Mouse (Mus musculus) myocyte (in vitro differentiated cells): ENCODE measurements around the gene Fbxo30.

Source experiments
- CEBPB ChIP-seq: IDR thresholded peaks from 2 replicates; pipeline ENCODE4 v1.6.1; 2011; ENCODE audit warnings: mild to moderate bottlenecking, moderate library complexity; ENCODE audit not compliant: poor library complexity, insufficient read depth, severe bottlenecking
- E2F4 ChIP-seq: IDR thresholded peaks from one replicate; pipeline ENCODE4 v1.6.1; 2011; ENCODE audit warnings: mild to moderate bottlenecking, control low read depth, moderate library complexity; ENCODE audit not compliant: insufficient read depth
- MYOD1 ChIP-seq, 3 experiments: IDR thresholded peaks; one replicate each; pipeline ENCODE4 v1.6.1; 2011; ENCODE audit warnings: control low read depth in 2 of 3, low read depth in 2 of 3, mild to moderate bottlenecking in 2 of 3, moderate library complexity in 1 of 3; ENCODE audit not compliant: insufficient read length in 2 of 3, control insufficient read depth in 1 of 3
- POLR2A ChIP-seq: IDR thresholded peaks from one replicate; pipeline ENCODE4 v1.6.1; 2011; ENCODE audit warnings: low read depth, mild to moderate bottlenecking, control low read depth, moderate library complexity; ENCODE audit not compliant: insufficient read length
- POLR2AphosphoS2 ChIP-seq: IDR thresholded peaks from one replicate; pipeline ENCODE4 v1.6.1; 2011; ENCODE audit warnings: low read depth, control low read depth; ENCODE audit not compliant: insufficient read length
- REST ChIP-seq: IDR thresholded peaks from one replicate; pipeline ENCODE4 v1.6.1; 2011; ENCODE audit warnings: mild to moderate bottlenecking, control low read depth, moderate library complexity; ENCODE audit not compliant: insufficient read depth, insufficient read length
- SRF ChIP-seq: IDR thresholded peaks from one replicate; pipeline ENCODE4 v1.6.1; 2011; ENCODE audit warnings: low read depth; ENCODE audit not compliant: control insufficient read depth, insufficient read length
- TCF12 ChIP-seq: IDR thresholded peaks from one replicate; pipeline ENCODE4 v1.6.1; 2011; ENCODE audit warnings: mild to moderate bottlenecking, control low read depth; ENCODE audit not compliant: poor library complexity, insufficient read depth, severe bottlenecking
- TCF3 ChIP-seq: IDR thresholded peaks from one replicate; pipeline ENCODE4 v1.6.1; 2011; ENCODE audit warnings: low read depth, control low read depth; ENCODE audit not compliant: insufficient read length
- USF1 ChIP-seq: IDR thresholded peaks from one replicate; pipeline ENCODE4 v1.6.1; 2011; ENCODE audit warnings: low read depth, mild to moderate bottlenecking, control low read depth, moderate library complexity

DNA sequence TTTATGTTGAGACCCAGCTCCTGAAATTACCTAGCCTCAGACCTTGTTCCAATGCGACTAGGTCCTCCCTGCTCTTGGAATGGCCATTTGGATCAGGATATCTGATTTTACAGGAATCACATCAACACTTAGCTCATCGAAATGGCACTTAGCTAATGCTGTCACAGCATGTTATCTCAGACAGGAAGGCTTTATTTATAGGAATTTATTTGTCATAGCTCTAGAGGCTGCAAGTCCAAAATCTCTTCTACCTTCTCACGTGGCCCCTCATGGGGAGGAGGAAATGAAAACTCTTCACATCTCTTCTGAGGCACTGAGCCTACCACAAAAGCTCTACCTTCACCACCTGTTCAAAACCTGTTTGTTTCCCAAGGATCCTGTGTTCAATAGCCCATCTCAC, 47.9 kb upstream of the Fbxo30 start:
- no peak for TF ChIP-seq POLR2A
- no peak for TF ChIP-seq E2F4
- TF ChIP-seq REST, result no peak
- TF ChIP-seq POLR2AphosphoS2, result no peak
- no peak for TF ChIP-seq TCF3
- no peak for TF ChIP-seq TCF12
- TF ChIP-seq CEBPB, result no peak
- no peak for TF ChIP-seq SRF
- TF ChIP-seq USF1, result no peak
- no peak for TF ChIP-seq MYOD1 (IDR thresholded peaks at IDR 0.05; ENCODE audit: control insufficient read depth in 1 of 3, insufficient read length in 2 of 3, low read depth in 2 of 3)
